Mouse (Mus musculus): ENCODE measurements around the gene Hal. TPM values are rescaled to one million over a fixed set of nuclear protein-coding genes. Genes with fewer than 3 reads are reported as not detected.

Gene Hal
- polyA plus RNA-seq, 1 experiment: 1.2 TPM

DNA sequence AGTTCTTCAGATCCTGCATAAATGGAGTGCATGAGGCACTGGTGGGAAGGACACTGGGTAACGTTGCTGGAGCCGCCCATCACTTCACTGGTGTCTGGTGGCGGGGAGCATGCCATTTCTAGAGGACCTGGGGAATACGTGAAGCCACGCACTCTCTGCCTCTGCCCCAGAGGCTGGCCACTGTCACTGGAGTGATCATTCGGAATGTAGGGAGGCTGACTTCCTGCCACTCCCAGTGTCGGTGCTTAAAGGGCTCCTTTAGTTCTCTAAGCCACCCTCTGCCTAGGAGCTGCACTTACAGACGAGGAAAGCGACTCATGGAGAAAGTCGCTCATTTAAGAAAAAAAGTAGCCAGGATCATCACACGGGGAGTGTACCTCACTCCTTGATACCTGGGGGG lies 28.5 kb upstream of the Hal start:
- Histone ChIP-seq H3K27ac (ENCODE audit: insufficient read depth, low read length) (no peak overlapping the region), H3K27me3 (ENCODE audit: control insufficient read depth, insufficient read depth, low read length, poor library complexity, severe bottlenecking) (no peaks in the 10 kb centered on the region), H3K4me3 (ENCODE audit: low read depth, low read length) (no peak overlapping the region), H3K9ac (ENCODE audit: low read depth, poor library complexity, severe bottlenecking) (no peak overlapping the region), H3K9me3 (replicated peaks; ENCODE audit: control insufficient read depth, insufficient read depth, low read length, poor library complexity, severe bottlenecking) (no peaks in the 10 kb centered on the region), H3K4me1 (ENCODE audit: control insufficient read depth, insufficient read depth, low read length) (no peaks in the 10 kb centered on the region), H3K36me3 (ENCODE audit: control insufficient read depth, insufficient read depth, low read length, poor library complexity, severe bottlenecking) (peaks cover 24% of the 10 kb centered on the region)
- TF ChIP-seq EP300 (IDR thresholded peaks at IDR 0.05; ENCODE audit: insufficient read depth, low read depth, low read length) (no peak), POLR2A (IDR thresholded peaks at IDR 0.05; ENCODE audit: insufficient read depth, low read length) (no peak), CTCF (IDR thresholded peaks at IDR 0.05; ENCODE audit: low read depth, low read length) (no peak)

GRCm38 (mm10) chr10:93462692-93463382 lies 25.7 kb upstream of the Hal start:
- H3K36me3 ChIP-seq (ENCODE audit: control insufficient read depth, insufficient read depth, low read length, poor library complexity, severe bottlenecking): peaks cover 37% of the 10 kb centered on the region
- no peak for TF ChIP-seq CTCF (IDR thresholded peaks at IDR 0.05; ENCODE audit: low read depth, low read length)
- no peak for TF ChIP-seq EP300 (IDR thresholded peaks at IDR 0.05; ENCODE audit: insufficient read depth, low read depth, low read length)
- no peak for TF ChIP-seq POLR2A (IDR thresholded peaks at IDR 0.05; ENCODE audit: insufficient read depth, low read length)

GRCm38 (mm10) chr10:93463611-93464010 lies 25.0 kb upstream of the Hal start:
- H3K9me3 ChIP-seq (replicated peaks; ENCODE audit: control insufficient read depth, insufficient read depth, low read length, poor library complexity, severe bottlenecking): no peaks in the 10 kb centered on the region
- TF ChIP-seq CTCF (IDR thresholded peaks at IDR 0.05; ENCODE audit: low read depth, low read length): no peak
- H3K27me3 ChIP-seq (ENCODE audit: control insufficient read depth, insufficient read depth, low read length, poor library complexity, severe bottlenecking): no peaks in the 10 kb centered on the region
- H3K36me3 ChIP-seq (ENCODE audit: control insufficient read depth, insufficient read depth, low read length, poor library complexity, severe bottlenecking): peaks cover 37% of the 10 kb centered on the region
- no peak overlapping the region for H3K4me3 ChIP-seq (ENCODE audit: low read depth, low read length)
- H3K4me1 ChIP-seq (ENCODE audit: control insufficient read depth, insufficient read depth, low read length): no peaks in the 10 kb centered on the region
- no peak overlapping the region for H3K9ac ChIP-seq (ENCODE audit: low read depth, poor library complexity, severe bottlenecking)
- H3K27ac ChIP-seq (ENCODE audit: insufficient read depth, low read length): no peak overlapping the region

More at GRCm38 (mm10) chr10:93462692-93463382, 25.7 kb upstream of the Hal start:
- no peak overlapping the region for H3K4me3 ChIP-seq (ENCODE audit: low read depth, low read length)
- H3K4me1 ChIP-seq (ENCODE audit: control insufficient read depth, insufficient read depth, low read length): no peaks in the 10 kb centered on the region
- H3K27ac ChIP-seq (ENCODE audit: insufficient read depth, low read length): no peak overlapping the region
- no peaks in the 10 kb centered on the region for H3K9me3 ChIP-seq (replicated peaks; ENCODE audit: control insufficient read depth, insufficient read depth, low read length, poor library complexity, severe bottlenecking)
- no peaks in the 10 kb centered on the region for H3K27me3 ChIP-seq (ENCODE audit: control insufficient read depth, insufficient read depth, low read length, poor library complexity, severe bottlenecking)
- H3K9ac ChIP-seq (ENCODE audit: low read depth, poor library complexity, severe bottlenecking): no peak overlapping the region

GRCm38 (mm10) chr10:93467259-93467658 lies 21.3 kb upstream of the Hal start:
- TF ChIP-seq CTCF (IDR thresholded peaks at IDR 0.05; ENCODE audit: low read depth, low read length): no peak
- no peak for TF ChIP-seq POLR2A (IDR thresholded peaks at IDR 0.05; ENCODE audit: insufficient read depth, low read length)
- TF ChIP-seq EP300 (IDR thresholded peaks at IDR 0.05; ENCODE audit: insufficient read depth, low read depth, low read length): no peak
- H3K27me3 ChIP-seq (ENCODE audit: control insufficient read depth, insufficient read depth, low read length, poor library complexity, severe bottlenecking): no peaks in the 10 kb centered on the region
- peaks cover 53% of the 10 kb centered on the region for H3K36me3 ChIP-seq (ENCODE audit: control insufficient read depth, insufficient read depth, low read length, poor library complexity, severe bottlenecking)
- H3K27ac ChIP-seq (ENCODE audit: insufficient read depth, low read length): no peak overlapping the region
- H3K4me3 ChIP-seq (ENCODE audit: low read depth, low read length): no peak overlapping the region
- peaks cover 23% of the 10 kb centered on the region for H3K9me3 ChIP-seq (replicated peaks; ENCODE audit: control insufficient read depth, insufficient read depth, low read length, poor library complexity, severe bottlenecking)
- no peak overlapping the region for H3K9ac ChIP-seq (ENCODE audit: low read depth, poor library complexity, severe bottlenecking)
- H3K4me1 ChIP-seq (ENCODE audit: control insufficient read depth, insufficient read depth, low read length): no peaks in the 10 kb centered on the region

- TF ChIP-seq CTCF (IDR thresholded peaks at IDR 0.05; ENCODE audit: low read depth, low read length) (no peak), POLR2A (IDR thresholded peaks at IDR 0.05; ENCODE audit: insufficient read depth, low read length) (no peak), EP300 (IDR thresholded peaks at IDR 0.05; ENCODE audit: insufficient read depth, low read depth, low read length) (no peak)
- H3K27me3 ChIP-seq (ENCODE audit: control insufficient read depth, insufficient read depth, low read length, poor library complexity, severe bottlenecking): no peaks in the 10 kb centered on the region
- peaks cover 58% of the 10 kb centered on the region for H3K36me3 ChIP-seq (ENCODE audit: control insufficient read depth, insufficient read depth, low read length, poor library complexity, severe bottlenecking)
- peaks cover 27% of the 10 kb centered on the region for H3K9me3 ChIP-seq (replicated peaks; ENCODE audit: control insufficient read depth, insufficient read depth, low read length, poor library complexity, severe bottlenecking)
- H3K4me1 ChIP-seq (ENCODE audit: control insufficient read depth, insufficient read depth, low read length): no peaks in the 10 kb centered on the region
- H3K9ac ChIP-seq (ENCODE audit: low read depth, poor library complexity, severe bottlenecking): no peak overlapping the region
- H3K4me3 ChIP-seq (ENCODE audit: low read depth, low read length): no peak overlapping the region
- H3K27ac ChIP-seq (ENCODE audit: insufficient read depth, low read length): no peak overlapping the region
Measured at GRCm38 (mm10) chr10:93467791-93468190, 20.8 kb upstream of the Hal start.

- Histone ChIP-seq H3K4me1 (ENCODE audit: control insufficient read depth, insufficient read depth, low read length) (no peaks in the 10 kb centered on the region), H3K4me3 (ENCODE audit: low read depth, low read length) (no peak overlapping the region), H3K9ac (ENCODE audit: low read depth, poor library complexity, severe bottlenecking) (no peak overlapping the region), H3K36me3 (ENCODE audit: control insufficient read depth, insufficient read depth, low read length, poor library complexity, severe bottlenecking) (peaks cover 61% of the 10 kb centered on the region), H3K27me3 (ENCODE audit: control insufficient read depth, insufficient read depth, low read length, poor library complexity, severe bottlenecking) (no peaks in the 10 kb centered on the region), H3K27ac (ENCODE audit: insufficient read depth, low read length) (no peak overlapping the region), H3K9me3 (replicated peaks; ENCODE audit: control insufficient read depth, insufficient read depth, low read length, poor library complexity, severe bottlenecking) (peaks cover 29% of the 10 kb centered on the region)
- TF ChIP-seq CTCF (IDR thresholded peaks at IDR 0.05; ENCODE audit: low read depth, low read length): peak; percentile 56
- no peak for TF ChIP-seq EP300 (IDR thresholded peaks at IDR 0.05; ENCODE audit: insufficient read depth, low read depth, low read length)
Measured at GRCm38 (mm10) chr10:93471415-93471814, 17.2 kb upstream of the Hal start.

All from ES-Bruce4 (cell line).